Mouse (Mus musculus) thymus, adult 2 months (tissue): ENCODE results near the gene Secisbp2. TPM values are rescaled to one million over a fixed set of nuclear protein-coding genes. Genes with fewer than 3 reads are reported as not detected.

Source experiments
- DNase-seq: peaks from one replicate; pipeline ENCODE4 v3.0.0; 2021
- H3K27ac ChIP-seq: fragments of 200-500 bp; 2 replicates; pipeline ENCODE4 v1.5.1; 2012; ENCODE audit warnings: low read length, control low read depth; ENCODE audit not compliant: control insufficient read depth, insufficient read depth
- H3K27me3 ChIP-seq: fragments of 200-500 bp; 2 replicates; pipeline ENCODE4 v1.6.1; 2012; ENCODE audit warnings: mild to moderate bottlenecking, low read length, moderate library complexity, mixed read lengths; ENCODE audit not compliant: control insufficient read depth, insufficient read depth
- H3K36me3 ChIP-seq: fragments of 200-500 bp; 2 replicates; pipeline ENCODE4 v1.6.1; 2012; ENCODE audit warnings: mild to moderate bottlenecking, low read length, moderate library complexity; ENCODE audit not compliant: control insufficient read depth, insufficient read depth
- H3K4me1 ChIP-seq: fragments of 200-500 bp; replicated peaks from 2 replicates; pipeline ENCODE4 v1.6.1; 2012; ENCODE audit warnings: low read length; ENCODE audit not compliant: control insufficient read depth, insufficient read depth
- H3K4me3 ChIP-seq: fragments of 200-500 bp; 2 replicates; pipeline ENCODE4 v1.5.1; 2012; ENCODE audit warnings: mild to moderate bottlenecking, low read length, control low read depth, moderate library complexity; ENCODE audit not compliant: control insufficient read depth, insufficient read depth
- CTCF ChIP-seq: fragments of 200-500 bp; IDR thresholded peaks from 2 replicates; pipeline ENCODE4 v1.5.1; 2012; ENCODE audit warnings: mild to moderate bottlenecking, control low read depth, low read length, moderate library complexity, borderline replicate concordance; ENCODE audit not compliant: control insufficient read depth, poor library complexity, insufficient read depth; ENCODE audit errors: extremely low read depth
- POLR2A ChIP-seq: fragments of 200-500 bp; IDR thresholded peaks from 2 replicates; pipeline ENCODE4 v1.6.1; 2012; ENCODE audit warnings: mild to moderate bottlenecking, low read length, control low read depth, moderate library complexity; ENCODE audit not compliant: control insufficient read depth, poor library complexity, insufficient read depth; ENCODE audit errors: extremely low read depth
- WGBS: fragments of 180-500 bp; shearing (Covaris S2); methylation state at CpG from one replicate; pipeline ENCODE4 v1.1.7; 2018; 5-methylcytosine and 5-hydroxymethylcytosine counted together
- polyA plus RNA-seq: library from polyadenylated mRNA; depleted of rRNA; stranded (reverse); fragments of >200 nt; gene quantifications from 2 replicates; pipeline ENCODE4 v1.2.3, GENCODE M21; 2012

Secisbp2 gene
- polyA plus RNA-seq, 1 experiment, result 50.8 TPM

GRCm38 (mm10) chr13:51647770-51648169 lies 3.7 kb upstream of the Secisbp2 start:
- 94% methylated on average over 3 of the region's 3 CpGs for WGBS
- no peak overlapping the region for H3K4me3 ChIP-seq
- peaks cover 17% of the 10 kb centered on the region for H3K4me1 ChIP-seq
- H3K27ac ChIP-seq, result no peak overlapping the region
- no peaks in the 10 kb centered on the region for H3K36me3 ChIP-seq
- no peak for DNase-seq
- TF ChIP-seq CTCF (no peak), POLR2A (no peak)
- H3K27me3 ChIP-seq, result no peaks in the 10 kb centered on the region

- no peak overlapping the region for H3K27ac ChIP-seq
- peaks cover 17% of the 10 kb centered on the region for H3K4me1 ChIP-seq
- 90% methylated on average over 4 of the region's 4 CpGs for WGBS
- TF ChIP-seq POLR2A (no peak), CTCF (no peak)
- DNase-seq, result no peak
- H3K4me3 ChIP-seq, result no peak overlapping the region
- H3K36me3 ChIP-seq, result no peaks in the 10 kb centered on the region
- H3K27me3 ChIP-seq, result no peaks in the 10 kb centered on the region
Measured at GRCm38 (mm10) chr13:51648237-51648636, 3.3 kb upstream of the Secisbp2 start.

- Histone ChIP-seq H3K27me3 (no peaks in the 10 kb centered on the region), H3K4me1 (peaks cover 12% of the 10 kb centered on the region), H3K36me3 (peaks cover 4% of the 10 kb centered on the region; the same call in 1 of the 2 replicates), H3K4me3 (no peak overlapping the region), H3K27ac (no peak overlapping the region)
- DNase-seq, result no peak
- 39% methylated on average over 1 of the region's 1 CpGs for WGBS
- TF ChIP-seq CTCF (no peak), POLR2A (no peak)
Measured at GRCm38 (mm10) chr13:51649740-51650139, 1.8 kb upstream of the Secisbp2 start.

- no peaks in the 10 kb centered on the region for H3K27me3 ChIP-seq
- H3K4me3 ChIP-seq, result no peak overlapping the region
- no peak overlapping the region for H3K27ac ChIP-seq
- no peak for TF ChIP-seq CTCF
- no peak for TF ChIP-seq POLR2A
- 96% methylated on average over 6 of the region's 6 CpGs for WGBS
- peaks cover 37% of the 10 kb centered on the region for H3K36me3 ChIP-seq
- peaks cover 8% of the 10 kb centered on the region for H3K4me1 ChIP-seq
- DNase-seq, result no peak
Measured at GRCm38 (mm10) chr13:51653159-51653558, 1.7 kb downstream of the Secisbp2 start.

- H3K36me3 ChIP-seq, result peaks cover 44% of the 10 kb centered on the region
- 98% methylated on average over 9 of the region's 9 CpGs for WGBS
- DNase-seq, result no peak
- H3K27me3 ChIP-seq, result no peaks in the 10 kb centered on the region
- peaks cover 8% of the 10 kb centered on the region for H3K4me1 ChIP-seq
- no peak overlapping the region for H3K27ac ChIP-seq
- no peak overlapping the region for H3K4me3 ChIP-seq
- TF ChIP-seq POLR2A (no peak), CTCF (no peak)
Measured at GRCm38 (mm10) chr13:51653961-51654360, 2.5 kb downstream of the Secisbp2 start.

GRCm38 (mm10) chr13:51656516-51657235 lies 5.2 kb downstream of the Secisbp2 start:
- WGBS, result 97% methylated on average over 13 of the region's 13 CpGs
- no peak overlapping the region for H3K27ac ChIP-seq
- H3K36me3 ChIP-seq, result peaks cover 72% of the 10 kb centered on the region
- no peaks in the 10 kb centered on the region for H3K27me3 ChIP-seq
- DNase-seq, result no peak
- H3K4me1 ChIP-seq, result peaks cover 3% of the 10 kb centered on the region; the same call in 1 of the 2 replicates
- TF ChIP-seq CTCF (no peak), POLR2A (no peak)
- no peak overlapping the region for H3K4me3 ChIP-seq
